Mouse (Mus musculus) gastrocnemius, postnatal 4 days (tissue): ENCODE results near the gene Btbd35f26. TPM values are rescaled to one million over a fixed set of nuclear protein-coding genes. Genes with fewer than 3 reads are reported as not detected.
"Not testable (repeated sequence)": the region's sequence is repeated elsewhere in the genome, so short reads cannot be mapped to it uniquely, and the experiment has no call there.

ENCODE experiments used
- DNase-seq, 2 experiments: peaks; one replicate each; pipeline ENCODE4 v3.0.0; 2021 to 2022; ENCODE audit warnings: low spot score in 2 of 2, mixed read lengths in 2 of 2
- long read RNA-seq, 2 experiments: library from polyadenylated mRNA; stranded (forward); transcript quantifications; one replicate each; pipeline ENCODE4 v2.0.0; 2021
- total RNA-seq, 2 experiments: library from RNA; stranded (reverse); gene quantifications; 2 replicates each; pipeline ENCODE4 v1.2.3; 2021

Btbd35f26 gene
- not detected for total RNA-seq
- long read RNA-seq, experiment 1, result 0 reads
- long read RNA-seq, experiment 2, result 0 reads

DNA sequence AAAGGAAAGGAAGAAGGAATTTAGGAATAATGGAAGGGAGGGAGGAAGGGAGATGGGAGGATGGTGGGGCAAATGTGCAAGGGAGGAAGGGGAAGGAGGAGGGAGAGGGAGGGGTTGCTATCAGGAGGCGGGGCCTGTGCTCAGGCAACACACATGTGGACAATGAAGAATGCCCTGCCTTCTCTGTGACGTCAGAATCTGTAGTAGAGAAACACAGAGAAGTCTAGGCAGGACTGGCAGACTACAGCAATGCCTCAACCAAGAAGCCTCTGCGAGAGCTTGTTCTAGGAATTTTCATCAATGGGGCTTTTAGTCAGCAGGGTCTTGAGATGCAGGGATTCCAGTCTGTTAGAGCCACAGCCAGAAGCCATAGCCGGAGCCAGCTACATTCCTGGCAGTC, at the start of gene Btbd35f26:
TSS of gene Btbd35f26 (plus strand) at position 301 of the 400 bp plus-strand sequence.
- DNase-seq, result not testable (repeated sequence)

DNA sequence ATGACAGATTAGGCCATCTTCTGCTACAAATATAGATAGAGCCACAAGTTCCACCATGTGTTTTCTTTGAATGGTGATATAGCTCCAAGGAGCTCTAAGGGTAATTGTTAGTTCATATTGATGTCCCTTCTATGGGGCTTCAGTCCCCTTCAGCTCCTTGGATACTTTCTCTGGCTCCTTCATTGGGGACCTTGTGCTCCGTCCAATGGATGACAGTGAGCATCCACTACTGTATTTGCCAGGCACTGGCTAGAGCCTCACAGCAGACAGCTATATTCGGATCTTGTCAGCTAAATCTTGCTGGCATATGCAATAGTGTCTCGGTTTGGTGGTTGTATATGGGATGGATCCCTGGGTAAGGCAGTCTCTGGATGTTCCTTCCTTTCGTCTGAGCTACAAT, 5.7 kb downstream of the Btbd35f26 start:
- peak in 1 of 2 experiments; percentile 12 for DNase-seq

DNA sequence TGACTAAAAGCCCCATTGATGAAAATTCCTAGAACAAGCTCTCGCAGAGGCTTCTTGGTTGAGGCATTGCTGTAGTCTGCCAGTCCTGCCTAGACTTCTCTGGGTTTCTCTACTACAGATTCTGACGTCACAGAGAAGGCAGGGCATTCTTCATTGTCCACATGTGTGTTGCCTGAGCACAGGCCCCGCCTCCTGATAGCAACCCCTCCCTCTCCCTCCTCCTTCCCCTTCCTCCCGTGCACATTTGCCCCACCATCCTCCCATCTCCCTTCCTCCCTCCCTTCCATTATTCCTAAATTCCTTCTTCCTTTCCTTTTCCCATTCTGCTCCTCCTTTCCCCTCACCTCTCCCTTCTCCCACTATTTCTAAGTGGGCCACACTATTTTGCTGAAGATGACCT, 47.6 kb downstream of the Btbd35f26 start, which contains the start of gene Btbd35f19:
TSS of gene Btbd35f19 (minus strand) at position 101 of the 400 bp plus-strand sequence.
- not testable (repeated sequence) for DNase-seq

Other genes starting within 250 kb of the Btbd35f26 start
- not detected for gene Btbd35f29, start 218.8 kb upstream of the Btbd35f26 start, total RNA-seq
- not detected for gene Spin2f, start 82.6 kb upstream of the Btbd35f26 start, total RNA-seq
- not detected for gene Btbd35f19, start 47.5 kb downstream of the Btbd35f26 start, total RNA-seq
- gene Gm21883, start 237.8 kb downstream of the Btbd35f26 start, total RNA-seq, result not detected